Mouse (Mus musculus): ENCODE data around the gene Gm10073. TPM values are rescaled to one million over a fixed set of nuclear protein-coding genes. Genes with fewer than 3 reads are reported as not detected.
"Not testable (repeated sequence)": the region's sequence is repeated elsewhere in the genome, so short reads cannot be mapped to it uniquely, and the experiment has no call there.

Gene Gm10073
- total RNA-seq (2021), result 10 to 100 TPM; 92.1 to 97.0 TPM
- long read RNA-seq, experiment 1, partial matches to known transcripts, result 0 of 2 reads
- long read RNA-seq, experiment 1, other reads (novel, unspliced or antisense), result 0 of 2 reads
- long read RNA-seq, experiment 2, transcript Gm10073-201 (1 exons, 496 nt), result major isoform, 5 of 5 reads
- long read RNA-seq, experiment 2, partial matches to known transcripts, result 0 of 5 reads
- long read RNA-seq, experiment 2, other reads (novel, unspliced or antisense), result 0 of 5 reads

- DNase-seq, result not testable (repeated sequence)
Measured at GRCm38 (mm10) chr8:106573168-106573567, at the start of gene Gm10073. Gene Gm10073, minus strand, starts transcription at chr8:106573461.

- no peak for DNase-seq
Measured at GRCm38 (mm10) chr8:106623016-106623415, 49.8 kb upstream of the Gm10073 start.

GRCm38 (mm10) chr8:106620488-106620887, 47.2 kb upstream of the Gm10073 start:
- no peak for DNase-seq

- DNase-seq, result peak; percentile 52
Measured at GRCm38 (mm10) chr8:106619549-106620245, 46.4 kb upstream of the Gm10073 start.

GRCm38 (mm10) chr8:106618324-106618723, 45.1 kb upstream of the Gm10073 start:
- no peak for DNase-seq

GRCm38 (mm10) chr8:106617865-106618264, 44.6 kb upstream of the Gm10073 start:
- DNase-seq, result no peak

GRCm38 (mm10) chr8:106617196-106617595, 43.9 kb upstream of the Gm10073 start:
- DNase-seq, result no peak

GRCm38 (mm10) chr8:106616679-106617078, 43.4 kb upstream of the Gm10073 start:
- no peak for DNase-seq

GRCm38 (mm10) chr8:106615661-106616299, 42.5 kb upstream of the Gm10073 start:
- DNase-seq, result no peak

- DNase-seq, result no peak
Measured at GRCm38 (mm10) chr8:106614704-106615103, 41.4 kb upstream of the Gm10073 start.

GRCm38 (mm10) chr8:106612047-106612446, 38.8 kb upstream of the Gm10073 start:
- DNase-seq, result no peak

GRCm38 (mm10) chr8:106610958-106611640, 37.8 kb upstream of the Gm10073 start:
- no peak for DNase-seq

- DNase-seq, result no peak
Measured at GRCm38 (mm10) chr8:106609076-106609903, 36.0 kb upstream of the Gm10073 start.

GRCm38 (mm10) chr8:106608425-106608824, 35.2 kb upstream of the Gm10073 start:
- DNase-seq, result no peak

GRCm38 (mm10) chr8:106607783-106608182, 34.5 kb upstream of the Gm10073 start:
- not testable (repeated sequence) for DNase-seq

GRCm38 (mm10) chr8:106606601-106607145, 33.4 kb upstream of the Gm10073 start:
- DNase-seq, result no peak

GRCm38 (mm10) chr8:106606121-106606520, 32.9 kb upstream of the Gm10073 start:
- DNase-seq, result no peak

- no peak for DNase-seq
Measured at GRCm38 (mm10) chr8:106605657-106606056, 32.4 kb upstream of the Gm10073 start.

- DNase-seq, result no peak
Measured at GRCm38 (mm10) chr8:106603933-106604332, 30.7 kb upstream of the Gm10073 start.

- no peak for DNase-seq
Measured at GRCm38 (mm10) chr8:106603131-106603819, 30.0 kb upstream of the Gm10073 start, which contains the start of gene Cdh1. Gene Cdh1, plus strand, starts transcription at chr8:106603351.
